Mouse (Mus musculus): Measurements from ENCODE around the gene Osbpl2. TPM values are rescaled to one million over a fixed set of nuclear protein-coding genes. Genes with fewer than 3 reads are reported as not detected.

Gene Osbpl2
- polyA plus RNA-seq, 1 experiment, result 34.5 TPM

DNA sequence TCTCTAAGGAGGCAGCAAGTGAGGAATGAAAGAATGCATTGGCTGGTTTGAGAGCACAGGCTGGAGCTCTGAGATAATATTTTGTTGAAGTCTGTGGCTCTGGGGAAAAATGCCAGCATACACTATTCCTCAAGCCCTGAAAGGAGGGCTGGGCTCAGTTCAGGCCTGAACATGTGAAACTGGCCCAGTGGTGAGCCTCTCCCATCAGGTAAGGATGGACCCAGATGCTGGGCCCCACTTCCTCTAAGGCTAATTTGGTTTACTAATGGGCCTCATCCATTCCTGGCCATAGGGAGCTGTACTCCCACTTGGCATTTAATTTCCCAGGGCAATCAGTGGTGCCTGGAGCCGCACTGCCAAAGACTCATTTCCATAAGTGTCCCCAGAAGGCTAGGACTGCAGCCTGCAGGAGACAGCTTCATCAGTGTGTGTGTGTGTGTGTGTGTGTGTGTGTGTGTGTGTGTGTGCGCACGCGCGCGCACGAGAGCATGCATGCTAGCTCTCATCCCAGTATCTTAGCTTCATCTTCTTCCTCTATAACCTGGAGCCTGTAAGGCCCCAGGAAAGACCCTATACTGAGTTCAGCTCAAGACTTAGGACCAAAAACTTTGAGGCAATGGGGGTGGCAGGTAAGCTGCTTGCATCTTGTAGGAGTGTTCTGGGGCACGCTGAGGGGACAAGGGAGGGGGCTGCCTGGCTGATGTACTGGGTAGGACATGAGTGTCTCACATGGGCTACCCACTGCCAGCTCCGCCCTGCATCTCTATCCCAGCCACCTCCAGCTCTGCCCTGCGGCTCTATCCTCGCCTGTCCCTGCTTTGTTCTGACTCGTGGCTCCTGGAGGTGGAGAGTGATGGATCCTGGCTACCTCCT lies 86.2 kb downstream of the Osbpl2 start:
- no peak overlapping the region for H3K4me3 ChIP-seq (replicated peaks; ENCODE audit: extremely low read depth, low read depth, low read length)
- DNase-seq, result no peak
- H3K4me1 ChIP-seq (ENCODE audit: control insufficient read depth, insufficient read depth, low read length), result no peaks in the 10 kb centered on the region
- 76% methylated on average over 12 of the region's 12 CpGs for WGBS
- TF ChIP-seq CTCF (IDR thresholded peaks at IDR 0.05; ENCODE audit: insufficient read depth, low read length) (no peak), POLR2A (IDR thresholded peaks at IDR 0.05; ENCODE audit: borderline replicate concordance, extremely low read depth, low read depth, low read length) (no peak)

DNA sequence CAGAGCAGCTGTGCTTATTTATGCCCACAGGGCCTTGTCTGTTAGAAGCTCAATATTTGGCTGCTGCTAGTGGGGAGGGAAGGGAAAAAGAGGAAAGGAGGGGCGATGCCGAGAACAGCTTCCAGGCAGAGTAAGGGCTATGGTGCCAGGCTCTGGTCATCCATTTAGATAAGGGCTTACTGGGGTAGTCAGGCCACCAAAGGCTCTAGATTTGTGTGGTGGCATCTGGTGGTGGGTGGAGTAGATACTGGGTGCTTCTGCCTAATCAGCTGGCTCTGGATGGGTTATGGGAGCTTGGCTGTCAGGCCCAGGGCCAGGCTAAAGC lies 86.8 kb downstream of the Osbpl2 start:
- Histone ChIP-seq H3K4me1 (ENCODE audit: control insufficient read depth, insufficient read depth, low read length) (no peaks in the 10 kb centered on the region), H3K4me3 (replicated peaks; ENCODE audit: extremely low read depth, low read depth, low read length) (no peak overlapping the region)
- no peak for TF ChIP-seq POLR2A (IDR thresholded peaks at IDR 0.05; ENCODE audit: borderline replicate concordance, extremely low read depth, low read depth, low read length)
- TF ChIP-seq CTCF (IDR thresholded peaks at IDR 0.05; ENCODE audit: insufficient read depth, low read length), result no peak
- no peak for DNase-seq
- 72% methylated on average over 2 of the region's 2 CpGs for WGBS

DNA sequence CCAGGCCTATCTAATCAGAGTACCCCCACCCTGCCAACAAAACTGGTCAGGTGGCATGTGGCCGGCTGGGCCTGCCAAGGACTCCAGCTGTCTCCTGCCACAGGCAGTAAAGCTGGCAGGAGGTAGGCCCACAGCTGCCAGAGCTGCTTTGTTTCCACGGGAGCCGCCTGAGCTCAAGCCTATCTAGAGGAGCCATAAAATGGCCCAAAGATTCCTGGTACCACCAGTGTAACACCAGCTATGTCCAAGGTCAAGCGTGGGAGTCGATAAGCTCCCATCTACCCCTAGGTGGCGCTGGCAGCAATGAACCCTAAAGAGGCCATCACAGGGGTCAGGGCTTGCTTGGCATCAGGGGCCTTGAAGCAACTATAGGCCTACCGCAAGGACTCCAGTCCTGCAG lies 88.7 kb downstream of the Osbpl2 start:
- 53% methylated on average over 7 of the region's 7 CpGs for WGBS

DNA sequence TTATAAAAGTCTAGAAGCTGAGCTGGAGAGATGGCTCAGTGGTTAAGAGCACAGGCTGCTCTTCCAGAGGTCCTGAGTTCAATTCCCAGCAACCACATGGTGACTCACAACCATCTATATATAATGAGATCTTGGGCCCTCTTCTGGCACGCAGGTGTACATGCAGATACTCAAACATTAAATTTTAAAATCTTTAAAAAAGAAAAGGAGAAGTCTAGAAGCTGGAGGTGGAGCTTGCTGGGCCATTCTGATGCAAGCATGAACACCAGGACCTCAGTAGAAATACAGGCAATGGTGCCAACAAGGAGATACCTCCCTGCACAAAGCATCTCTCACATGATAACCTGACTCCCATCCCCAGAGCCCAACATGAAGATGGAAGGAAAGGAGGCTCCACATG lies 89.9 kb downstream of the Osbpl2 start:
- WGBS, result 82% methylated on average over 1 of the region's 1 CpGs
- no peak for DNase-seq
- no peak overlapping the region for H3K4me3 ChIP-seq (replicated peaks; ENCODE audit: extremely low read depth, low read depth, low read length)
- TF ChIP-seq CTCF (IDR thresholded peaks at IDR 0.05; ENCODE audit: insufficient read depth, low read length) (no peak), POLR2A (IDR thresholded peaks at IDR 0.05; ENCODE audit: borderline replicate concordance, extremely low read depth, low read depth, low read length) (no peak)
- peaks cover under 1% of the 10 kb centered on the region for H3K4me1 ChIP-seq (ENCODE audit: control insufficient read depth, insufficient read depth, low read length)

More for the DNA sequence above, 88.7 kb downstream of the Osbpl2 start:
- Histone ChIP-seq H3K4me3 (replicated peaks; ENCODE audit: extremely low read depth, low read depth, low read length) (no peak overlapping the region), H3K4me1 (ENCODE audit: control insufficient read depth, insufficient read depth, low read length) (no peaks in the 10 kb centered on the region)
- TF ChIP-seq POLR2A (IDR thresholded peaks at IDR 0.05; ENCODE audit: borderline replicate concordance, extremely low read depth, low read depth, low read length), result no peak
- peak; percentile 80 for TF ChIP-seq CTCF (IDR thresholded peaks at IDR 0.05; ENCODE audit: insufficient read depth, low read length)
- peak; percentile 49 for DNase-seq

DNA sequence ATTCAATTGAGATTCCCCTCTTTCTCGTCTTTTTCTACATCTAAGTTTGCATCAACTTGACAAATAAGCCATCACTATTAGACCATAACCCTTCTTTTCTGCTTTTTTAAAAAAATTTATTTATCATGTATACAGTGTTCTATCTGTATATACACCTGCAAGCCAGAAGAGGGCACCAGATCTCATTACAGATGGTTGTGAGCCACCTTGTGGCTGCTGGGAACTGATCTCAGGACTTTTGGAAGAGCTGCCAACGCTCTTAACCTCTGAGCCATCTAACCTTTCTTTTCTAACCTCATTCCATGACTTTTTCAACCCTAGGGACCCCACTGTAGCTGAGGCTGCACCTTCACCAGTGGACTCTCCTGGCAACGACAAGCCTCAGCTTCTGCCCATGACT lies 93.1 kb downstream of the Osbpl2 start:
- H3K4me1 ChIP-seq (ENCODE audit: control insufficient read depth, insufficient read depth, low read length), result peaks cover 30% of the 10 kb centered on the region
- WGBS, result 94% methylated on average over 3 of the region's 3 CpGs
- no peak for DNase-seq
- TF ChIP-seq CTCF (IDR thresholded peaks at IDR 0.05; ENCODE audit: insufficient read depth, low read length) (no peak), POLR2A (IDR thresholded peaks at IDR 0.05; ENCODE audit: borderline replicate concordance, extremely low read depth, low read depth, low read length) (no peak)
- H3K4me3 ChIP-seq (replicated peaks; ENCODE audit: extremely low read depth, low read depth, low read length), result no peak overlapping the region

Other genes starting within 250 kb of the Osbpl2 start
- 10.1 and 11.5 TPM in 2 replicates for gene Taf4, start 142.7 kb upstream of the Osbpl2 start, polyA plus RNA-seq (2012; rRNA removed)
- gene Lsm14b, start 94.3 kb upstream of the Osbpl2 start, polyA plus RNA-seq (2012; rRNA removed), result 19.8 and 24.0 TPM in 2 replicates
- gene Psma7, start 76.9 kb upstream of the Osbpl2 start, polyA plus RNA-seq (2012; rRNA removed), result 98.3 and 115 TPM in 2 replicates
- 7.1 and 7.4 TPM in 2 replicates for gene Ss18l1, start 76.8 kb upstream of the Osbpl2 start, polyA plus RNA-seq (2012; rRNA removed)
- 15.2 and 17.1 TPM in 2 replicates for gene Mtg2, start 48.7 kb upstream of the Osbpl2 start, polyA plus RNA-seq (2012; rRNA removed)
- gene Hrh3, start 14.8 kb upstream of the Osbpl2 start, polyA plus RNA-seq (2012; rRNA removed), result 0.10 and 0.15 TPM in 2 replicates
- 108 and 114 TPM in 2 replicates for gene Adrm1, start 52.2 kb downstream of the Osbpl2 start, polyA plus RNA-seq (2012; rRNA removed)
- gene Lama5, start 106.6 kb downstream of the Osbpl2 start, polyA plus RNA-seq (2012; rRNA removed), result 145 and 148 TPM in 2 replicates
- gene Rps21, start 138.1 kb downstream of the Osbpl2 start, polyA plus RNA-seq (2012; rRNA removed), result 2,052 and 2,661 TPM in 2 replicates
- 22.7 and 28.2 TPM in 2 replicates for gene Cables2, start 154.2 kb downstream of the Osbpl2 start, polyA plus RNA-seq (2012; rRNA removed)
- gene Rbbp8nl, start 170.6 kb downstream of the Osbpl2 start, polyA plus RNA-seq (2012; rRNA removed), result 1.4 and 2.3 TPM in 2 replicates
- 5.4 and 9.9 TPM in 2 replicates for gene Gata5, start 215.4 kb downstream of the Osbpl2 start, polyA plus RNA-seq (2012; rRNA removed)